Mouse (Mus musculus) spleen, adult 2 months (tissue): ENCODE results near the gene Rab6b. TPM values are rescaled to one million over a fixed set of nuclear protein-coding genes. Genes with fewer than 3 reads are reported as not detected.
A peak's percentile ranks its signal among the peaks of the same experiment; 100 is the strongest.

Experiments
- DNase-seq, 2 experiments: peaks; one replicate each; pipeline versions ENCODE4 v3.0.0 to v3.0.0-alpha.2; 2012 to 2021; ENCODE audit warnings: low spot score in 2 of 2, low read depth in 1 of 2
- H3K27ac ChIP-seq: fragments of 200-500 bp; 2 replicates; pipeline ENCODE4 v1.5.1; 2012; ENCODE audit warnings: low read length, inconsistent platforms; ENCODE audit not compliant: insufficient read depth
- H3K27me3 ChIP-seq: fragments of 200-500 bp; 2 replicates; pipeline ENCODE4 v1.6.1; 2012; ENCODE audit warnings: mild to moderate bottlenecking, moderate library complexity, low read length, inconsistent platforms; ENCODE audit not compliant: control insufficient read depth, insufficient read depth
- H3K36me3 ChIP-seq: fragments of 200-500 bp; 2 replicates; pipeline ENCODE4 v1.6.1; 2012; ENCODE audit warnings: mild to moderate bottlenecking, low read length, inconsistent platforms; ENCODE audit not compliant: control insufficient read depth, insufficient read depth
- H3K4me1 ChIP-seq: fragments of 200-500 bp; 2 replicates; pipeline ENCODE4 v1.6.1; 2011; ENCODE audit warnings: inconsistent platforms; ENCODE audit not compliant: control insufficient read depth, insufficient read depth, insufficient read length
- H3K4me3 ChIP-seq: fragments of 200-500 bp; 2 replicates; pipeline ENCODE4 v1.5.1; 2011; ENCODE audit warnings: mild to moderate bottlenecking, inconsistent platforms; ENCODE audit not compliant: insufficient read depth, insufficient read length; ENCODE audit errors: extremely low read depth
- CTCF ChIP-seq: fragments of 200-500 bp; IDR thresholded peaks from 2 replicates; pipeline ENCODE4 v1.5.1; 2011; ENCODE audit warnings: mild to moderate bottlenecking, inconsistent platforms; ENCODE audit not compliant: insufficient read depth, insufficient read length, insufficient replicate concordance; ENCODE audit errors: extremely low read depth
- POLR2A ChIP-seq: fragments of 200-500 bp; IDR thresholded peaks from 2 replicates; pipeline ENCODE4 v1.6.1; 2011; ENCODE audit warnings: low read depth, low read length, inconsistent platforms
- WGBS: fragments of 180-500 bp; shearing (Covaris S2); methylation state at CpG from one replicate; pipeline ENCODE4 v1.1.7; 2018; 5-methylcytosine and 5-hydroxymethylcytosine counted together
- polyA plus RNA-seq: library from polyadenylated mRNA; depleted of rRNA; stranded (reverse); fragments of >200 nt; gene quantifications from 2 replicates; pipeline ENCODE4 v1.2.3, GENCODE M21; 2012; rRNA removed

The Rab6b gene
- polyA plus RNA-seq, 1 experiment: 1.4 TPM

GRCm38 (mm10) chr9:103229037-103229867 is 117.7 kb downstream of the Rab6b start:
- H3K36me3 ChIP-seq: no peaks in the 10 kb centered on the region
- TF ChIP-seq POLR2A (no peak), CTCF (no peak)
- no peak overlapping the region for H3K27ac ChIP-seq
- 88% methylated on average over 15 of the region's 15 CpGs for WGBS
- H3K4me3 ChIP-seq: peak overlapping the region; percentile 15; the same call in 1 of the 2 replicates
- no peaks in the 10 kb centered on the region for H3K27me3 ChIP-seq
- peaks cover 2% of the 10 kb centered on the region; the same call in 1 of the 2 replicates for H3K4me1 ChIP-seq
- DNase-seq: no peak

- Histone ChIP-seq H3K36me3 (no peaks in the 10 kb centered on the region), H3K4me1 (peaks cover 2% of the 10 kb centered on the region; the same call in 1 of the 2 replicates), H3K27me3 (no peaks in the 10 kb centered on the region), H3K4me3 (peak within 1 kb of the TSS; percentile 42; the same call in 1 of the 2 replicates), H3K27ac (peak within 1 kb of the TSS; percentile 54)
- peak in 1 of 2 experiments; percentile 20 for DNase-seq
- WGBS: 5% methylated on average over 29 of the region's 29 CpGs
- TF ChIP-seq POLR2A (no peak), CTCF (no peak)
Measured at GRCm38 (mm10) chr9:103230151-103230951, 118.8 kb downstream of the Rab6b start, which contains the start of the genes Gm20425 and Trf. TSS of gene Gm20425 (minus strand) at chr9:103230307. TSS of gene Trf (minus strand) at chr9:103230444.

- Histone ChIP-seq H3K4me3 (no peak overlapping the region), H3K36me3 (no peaks in the 10 kb centered on the region), H3K27me3 (no peaks in the 10 kb centered on the region), H3K27ac (no peak overlapping the region), H3K4me1 (peaks cover 2% of the 10 kb centered on the region; the same call in 1 of the 2 replicates)
- WGBS: 89% methylated on average over 7 of the region's 7 CpGs
- TF ChIP-seq CTCF (no peak), POLR2A (no peak)
- no peak for DNase-seq
Measured at GRCm38 (mm10) chr9:103232232-103233005, 120.8 kb downstream of the Rab6b start.

GRCm38 (mm10) chr9:103233006-103233395 is 121.4 kb downstream of the Rab6b start:
- 61% methylated on average over 7 of the region's 7 CpGs for WGBS
- peaks cover 2% of the 10 kb centered on the region; the same call in 1 of the 2 replicates for H3K4me1 ChIP-seq
- H3K36me3 ChIP-seq: no peaks in the 10 kb centered on the region
- H3K27me3 ChIP-seq: no peaks in the 10 kb centered on the region
- no peak overlapping the region for H3K27ac ChIP-seq
- no peak overlapping the region for H3K4me3 ChIP-seq
- DNase-seq: no peak
- TF ChIP-seq CTCF (no peak), POLR2A (no peak)

- H3K4me3 ChIP-seq: no peak overlapping the region
- no peak for DNase-seq
- no peak for TF ChIP-seq CTCF
- TF ChIP-seq POLR2A: no peak
- no peaks in the 10 kb centered on the region for H3K36me3 ChIP-seq
- H3K27me3 ChIP-seq: no peaks in the 10 kb centered on the region
- H3K4me1 ChIP-seq: peaks cover 2% of the 10 kb centered on the region; the same call in 1 of the 2 replicates
- no peak overlapping the region for H3K27ac ChIP-seq
- WGBS: 48% methylated on average over 7 of the region's 7 CpGs
Measured at GRCm38 (mm10) chr9:103234059-103234458, 122.5 kb downstream of the Rab6b start.

- 63% methylated on average over 7 of the region's 7 CpGs for WGBS
- H3K27ac ChIP-seq: no peak overlapping the region
Measured at GRCm38 (mm10) chr9:103234565-103235165, 123.1 kb downstream of the Rab6b start.

More at GRCm38 (mm10) chr9:103234565-103235165, 123.1 kb downstream of the Rab6b start:
- no peaks in the 10 kb centered on the region for H3K27me3 ChIP-seq
- H3K4me3 ChIP-seq: no peak overlapping the region
- H3K36me3 ChIP-seq: no peaks in the 10 kb centered on the region
- no peak for DNase-seq
- peaks cover 2% of the 10 kb centered on the region; the same call in 1 of the 2 replicates for H3K4me1 ChIP-seq
- no peak for TF ChIP-seq CTCF
- TF ChIP-seq POLR2A: no peak

Other genes with a start within 250 kb of the Rab6b start
- 57.0 and 67.5 TPM in 2 replicates for gene Slco2a1, start 123.1 kb upstream of the Rab6b start, polyA plus RNA-seq
- gene Srprb, start 90.3 kb downstream of the Rab6b start, polyA plus RNA-seq: 21.2 and 28.4 TPM in 2 replicates
- gene Gm20425, start 118.5 kb downstream of the Rab6b start, polyA plus RNA-seq: 2.6 TPM in 1 of 2 replicates, not detected in the other
- gene Trf, start 118.7 kb downstream of the Rab6b start, polyA plus RNA-seq: 259 and 287 TPM in 2 replicates
- 5.5 and 8.0 TPM in 2 replicates for gene 1300017J02Rik, start 193.3 kb downstream of the Rab6b start, polyA plus RNA-seq
- gene Topbp1, start 193.4 kb downstream of the Rab6b start, polyA plus RNA-seq: 13.0 and 13.9 TPM in 2 replicates